Mouse (Mus musculus) frontal cortex, adult 2 months (tissue): ENCODE measurements around the gene Shisal2a. TPM values are rescaled to one million over a fixed set of nuclear protein-coding genes. Genes with fewer than 3 reads are reported as not detected.

ENCODE experiments used
- DNase-seq, 2 experiments: peaks; one replicate each; pipeline ENCODE4 v3.0.0; 2022; ENCODE audit warnings: low spot score in 1 of 2; ENCODE audit errors: extremely low spot score in 1 of 2
- polyA plus RNA-seq: library from polyadenylated mRNA; depleted of rRNA; stranded (reverse); fragments of >200 nt; gene quantifications from 2 replicates; pipeline ENCODE4 v1.2.3, GENCODE M21; 2012; rRNA removed

The Shisal2a gene
- polyA plus RNA-seq: 0.21 and 0.24 TPM in 2 replicates

DNA sequence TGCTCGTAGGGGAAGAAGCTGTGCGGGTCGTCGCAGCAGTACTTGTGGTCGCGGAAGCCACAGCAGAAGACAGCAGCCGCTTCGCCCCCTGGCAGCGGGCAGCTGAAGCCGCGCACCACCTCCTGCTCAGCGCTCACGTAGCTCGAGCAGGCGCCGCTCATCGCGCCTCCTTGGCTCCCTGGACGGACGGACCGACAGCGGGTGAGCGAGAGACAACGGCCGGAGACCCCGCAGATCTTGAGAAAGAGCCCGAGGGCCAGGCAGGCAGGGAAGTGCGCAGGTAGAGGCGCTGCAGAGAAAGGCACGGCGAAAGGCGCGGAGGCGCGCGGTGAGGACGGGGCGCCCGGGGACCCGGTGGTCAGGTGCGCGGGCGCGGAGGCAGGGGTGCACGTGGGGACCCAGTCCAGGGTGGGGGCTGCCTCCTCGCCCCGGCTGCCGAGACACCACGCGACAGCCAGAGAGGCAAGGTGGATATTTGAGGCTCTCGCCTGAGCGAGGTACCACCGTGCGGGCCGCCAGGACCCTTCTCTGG is at the start of gene Shisal2a:
Gene Shisal2a, minus strand, starts transcription at position 167 of the 532 bp plus-strand sequence.
- no peak for DNase-seq

- DNase-seq: no peak
Observed at GRCm38 (mm10) chr4:108431561-108431936, 48.4 kb upstream of the Shisal2a start.

DNA sequence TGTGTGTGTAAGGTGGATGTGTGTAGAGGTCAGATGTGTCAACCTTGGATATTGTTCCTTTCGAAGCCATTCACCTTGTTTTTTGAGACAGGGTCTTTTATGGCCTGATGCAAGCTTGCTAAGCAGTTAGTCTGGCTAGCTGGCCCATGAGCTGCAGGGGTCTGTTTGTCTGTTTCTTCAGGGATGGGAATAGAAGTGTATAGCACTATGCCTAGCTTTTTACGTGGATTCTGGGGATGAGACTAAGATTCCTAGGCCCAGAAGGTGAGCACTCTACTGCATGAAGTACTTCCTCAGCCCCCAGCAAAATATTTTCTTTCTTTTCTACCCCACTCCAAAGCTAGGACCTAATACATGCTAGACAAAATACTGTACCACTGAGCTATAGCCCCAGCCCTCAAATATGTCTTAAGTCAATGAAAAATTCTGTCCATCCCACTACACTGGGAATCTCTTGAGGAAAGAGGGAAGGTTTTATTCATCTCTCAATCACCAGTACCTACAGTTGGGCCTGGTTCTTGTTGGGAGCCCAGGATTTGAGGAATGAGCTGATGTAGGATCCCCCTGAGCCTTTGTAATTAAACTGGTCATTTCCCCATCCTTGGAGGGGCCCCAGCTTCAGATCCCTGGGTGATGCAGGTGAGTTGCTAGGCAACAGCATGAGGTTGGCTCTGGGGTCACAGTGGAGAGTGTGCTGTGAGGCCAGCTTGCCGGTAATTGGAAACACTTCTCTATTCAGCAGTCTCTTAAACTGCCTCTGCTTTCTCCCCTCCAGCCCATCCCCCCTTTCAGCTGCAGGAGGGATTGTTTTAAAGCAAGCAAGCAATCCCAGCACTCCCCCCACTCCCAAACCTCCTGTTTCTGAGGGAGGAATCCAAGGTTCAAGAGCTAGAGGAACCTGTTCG is 47.8 kb upstream of the Shisal2a start:
- DNase-seq: peak in 1 of 2 experiments; percentile 2

DNA sequence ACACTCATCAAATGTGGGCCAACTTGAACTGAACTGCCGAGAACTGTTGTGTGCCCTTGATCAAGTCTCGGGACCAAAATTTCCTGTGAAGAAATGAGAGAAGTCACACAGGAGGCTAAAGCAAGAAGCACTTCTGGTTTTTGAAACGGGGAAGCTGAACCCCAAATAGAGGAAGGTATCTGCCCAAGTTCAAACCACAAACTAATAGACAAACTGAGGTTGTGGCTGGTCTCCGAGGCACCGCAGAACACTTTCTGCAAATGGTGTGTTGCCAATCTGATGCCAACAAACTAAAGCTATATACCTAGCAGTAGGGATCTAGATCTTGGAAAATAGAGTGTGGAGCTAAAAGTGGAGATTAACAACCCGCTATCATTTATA is 45.2 kb upstream of the Shisal2a start:
- no peak for DNase-seq

GRCm38 (mm10) chr4:108427719-108428340 is 44.7 kb upstream of the Shisal2a start:
- no peak for DNase-seq

DNA sequence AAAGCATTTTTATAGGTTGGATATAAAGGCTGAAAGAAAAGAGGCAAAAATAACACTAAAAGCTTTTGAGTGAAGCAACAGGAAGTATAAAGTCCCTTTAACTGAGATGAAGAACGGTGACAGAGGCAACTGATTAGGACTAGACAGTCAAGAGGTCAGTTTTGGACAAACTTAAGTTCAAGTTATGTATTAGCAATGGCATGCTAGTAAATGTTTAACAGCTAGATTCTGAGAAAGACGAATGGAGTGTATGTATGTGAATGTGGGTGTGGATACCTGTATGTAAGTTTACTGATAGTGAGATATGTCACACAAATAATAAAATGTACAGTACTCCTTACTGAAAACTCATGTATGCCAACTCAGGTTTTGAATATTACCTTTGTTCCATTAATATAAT is 41.4 kb upstream of the Shisal2a start:
- DNase-seq: no peak

GRCm38 (mm10) chr4:108407621-108408020 is 24.5 kb upstream of the Shisal2a start:
- DNase-seq: no peak

DNA sequence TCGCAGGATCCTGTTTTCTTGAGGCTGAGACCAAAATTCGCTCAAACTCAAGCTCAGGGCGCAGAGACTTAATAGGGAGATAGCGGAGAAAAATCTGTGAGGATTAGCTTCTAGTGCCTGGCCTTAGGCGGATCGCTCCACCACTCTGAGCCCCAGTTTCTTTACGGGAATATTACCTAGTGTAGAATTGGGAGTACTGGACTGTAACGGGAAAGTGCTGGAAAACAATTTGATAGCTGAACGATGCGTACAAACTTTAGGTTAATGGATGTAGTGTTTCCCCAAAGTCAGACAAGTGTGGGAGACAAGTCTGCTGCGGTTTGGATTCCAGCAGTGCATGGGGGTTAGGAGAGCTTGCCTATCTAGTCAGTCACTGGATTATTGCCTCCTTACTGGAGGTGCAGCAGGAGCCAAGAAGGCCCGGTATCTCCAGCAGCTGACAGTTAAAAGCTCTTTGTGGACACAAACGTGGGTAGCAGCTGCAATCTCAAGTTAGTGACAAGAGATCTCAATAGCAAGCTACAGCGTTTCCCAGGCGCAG is 23.8 kb upstream of the Shisal2a start, which contains the start of gene Gpx7:
Gene Gpx7, minus strand, starts transcription at position 101 of the 541 bp plus-strand sequence.
- peak in 1 of 2 experiments; percentile 10 for DNase-seq

GRCm38 (mm10) chr4:108406138-108406860 is 23.1 kb upstream of the Shisal2a start:
- peak; percentile 31 to 74 for DNase-seq

GRCm38 (mm10) chr4:108405766-108406137 is 22.6 kb upstream of the Shisal2a start:
- peak in 1 of 2 experiments; percentile 5 for DNase-seq

GRCm38 (mm10) chr4:108403861-108404635 is 20.9 kb upstream of the Shisal2a start:
- DNase-seq: no peak

- DNase-seq: no peak
Observed at GRCm38 (mm10) chr4:108400395-108400794, 17.2 kb upstream of the Shisal2a start.

- no peak for DNase-seq
Observed at GRCm38 (mm10) chr4:108394236-108394635, 11.1 kb upstream of the Shisal2a start.

DNA sequence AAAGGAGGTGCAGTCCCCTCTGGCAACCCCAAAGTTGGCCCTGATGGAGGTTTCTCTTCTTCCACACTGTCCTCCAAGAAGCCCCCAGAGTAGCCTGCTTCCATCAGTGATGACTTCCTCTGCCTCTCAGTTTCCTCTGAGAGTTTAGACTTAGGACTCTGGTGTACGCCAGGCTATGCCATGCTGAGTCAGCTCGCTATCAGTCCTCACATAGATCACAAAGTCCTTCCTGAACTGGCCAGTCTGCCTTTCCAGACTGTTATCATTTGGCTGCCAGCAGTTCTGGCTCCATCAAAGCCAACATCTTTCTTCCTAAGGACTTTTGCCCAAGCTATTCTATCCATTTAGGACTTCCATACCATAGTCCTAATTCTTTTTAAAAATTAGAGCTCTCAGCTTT is 9.4 kb upstream of the Shisal2a start:
- DNase-seq: no peak

GRCm38 (mm10) chr4:108391124-108391523 is 8.0 kb upstream of the Shisal2a start:
- no peak for DNase-seq

GRCm38 (mm10) chr4:108388741-108389140 is 5.6 kb upstream of the Shisal2a start:
- DNase-seq: no peak

DNA sequence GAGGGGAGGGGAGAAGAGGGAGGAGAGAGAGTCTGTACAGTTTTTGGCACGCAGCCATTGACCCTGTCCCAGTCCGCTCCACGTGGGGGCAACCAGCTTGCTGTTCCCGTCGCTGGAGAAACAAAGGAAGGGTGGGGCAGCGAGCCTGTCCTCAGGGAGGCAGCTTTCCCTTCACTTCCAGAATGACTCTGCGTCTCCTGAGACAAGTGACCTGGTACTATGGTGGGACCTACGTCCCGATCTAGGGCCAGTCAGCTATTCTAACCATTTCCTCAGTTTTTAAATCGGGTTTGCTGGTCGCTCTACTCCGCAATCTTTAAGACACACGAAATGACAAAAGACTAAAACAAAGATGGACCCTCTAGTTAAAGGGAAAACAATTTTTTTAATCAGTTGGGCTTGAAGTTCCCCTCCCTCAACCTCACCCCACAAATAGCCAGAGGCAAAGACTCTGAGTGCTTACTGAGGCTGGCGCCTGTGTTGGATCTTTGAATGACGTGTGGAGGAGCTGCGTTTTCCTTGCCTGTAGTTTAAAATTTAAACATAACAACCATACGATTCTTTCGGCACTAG is 4.6 kb upstream of the Shisal2a start:
- DNase-seq: peak in 1 of 2 experiments; percentile 26

- DNase-seq: no peak
Observed at GRCm38 (mm10) chr4:108387106-108387505, 4.0 kb upstream of the Shisal2a start.

DNA sequence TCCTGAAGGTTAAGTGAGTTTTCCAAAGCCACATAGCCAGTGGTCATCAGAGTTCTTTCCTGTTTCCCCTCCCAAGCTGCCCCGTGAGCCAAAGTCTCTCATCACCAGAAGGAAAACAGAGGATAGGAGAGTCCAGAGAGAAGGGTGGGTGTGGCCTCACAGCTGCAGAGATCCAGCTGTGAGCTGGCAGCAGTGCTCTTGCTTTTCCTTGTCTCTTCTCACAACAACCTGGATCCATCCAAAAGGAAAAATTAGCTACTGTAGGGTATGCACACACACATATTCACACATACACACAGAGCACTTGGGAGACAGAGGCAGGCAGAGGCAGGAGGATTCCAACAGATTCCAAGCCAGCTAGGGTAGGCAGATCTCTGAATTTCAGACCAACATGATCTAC is 2.9 kb upstream of the Shisal2a start:
- no peak for DNase-seq
